Mouse (Mus musculus) liver, adult 10 weeks (tissue): ENCODE results near the gene Olfr1272. TPM values are rescaled to one million over a fixed set of nuclear protein-coding genes. Genes with fewer than 3 reads are reported as not detected.

Experiments used
- polyA plus RNA-seq: library from polyadenylated mRNA; stranded (reverse); fragments of 350-450 nt; fragmentation: Illumina TruSeq; extraction: RNeasy Lipid Tissue Mini Kit (QIAGEN cat#74804); gene quantifications from one replicate; pipeline ENCODE4 v1.2.3, GENCODE M21; 2014; ENCODE audit warnings: low read depth, low replicate concordance

Olfr1272 gene
- not detected for polyA plus RNA-seq

DNA sequence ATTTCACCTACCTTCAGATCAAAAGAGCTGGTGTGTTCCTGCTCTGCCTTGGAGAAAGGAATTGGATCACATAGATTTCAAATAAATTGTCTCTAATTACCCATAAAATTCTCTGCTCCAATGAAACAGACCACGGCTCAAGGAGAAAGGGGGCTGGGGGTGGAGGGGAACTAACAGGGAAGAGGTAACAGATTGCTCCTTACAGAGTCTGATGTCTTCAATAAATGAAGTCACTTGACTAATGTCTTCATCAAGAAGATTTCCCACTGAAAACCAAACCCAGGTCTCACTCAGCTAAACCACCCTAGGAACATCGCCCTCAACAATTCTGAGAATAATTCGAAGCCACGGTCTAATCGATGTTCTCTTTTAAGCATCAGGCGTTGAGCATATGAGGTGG is at the start of gene Olfr1272:
TSS of gene Olfr1272 (minus strand) at position 101 of the 400 bp plus-strand sequence.

DNA sequence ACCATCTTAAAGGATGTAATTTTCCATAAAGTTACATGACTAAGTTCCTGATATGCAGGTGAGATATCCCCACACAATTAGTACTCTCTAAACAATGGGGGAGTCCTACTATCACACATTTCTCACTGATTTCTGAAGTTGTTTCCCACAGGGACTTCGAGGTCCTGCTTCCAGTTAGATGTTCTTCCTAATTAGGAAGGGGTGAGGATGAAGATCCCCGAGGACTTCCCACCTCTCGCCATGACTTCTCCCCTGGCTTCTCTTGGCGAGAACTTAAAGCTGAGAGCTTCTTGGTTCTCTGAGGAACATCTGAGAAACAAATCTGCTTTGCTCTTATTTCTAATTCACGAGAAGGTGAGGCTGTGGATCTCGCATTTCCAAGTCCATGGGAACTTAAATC is 29.3 kb upstream of the Olfr1272 start, which contains the start of gene Gm13769:
TSS of gene Gm13769 (plus strand) at position 301 of the 400 bp plus-strand sequence.

GRCm38 (mm10) chr2:90270932-90271331 is 21.7 kb downstream of the Olfr1272 start, which contains the start of gene Olfr1271:
TSS of gene Olfr1271 (minus strand) at chr2:90271032.

GRCm38 (mm10) chr2:90257492-90257891 is 35.1 kb downstream of the Olfr1272 start, which contains the start of gene Olfr142:
TSS of gene Olfr142 (minus strand) at chr2:90257592.

Other genes starting within 250 kb of the Olfr1272 start
- gene Olfr140, start 229.2 kb downstream of the Olfr1272 start, polyA plus RNA-seq, result not detected
- not detected for gene Olfr1269, start 171.4 kb downstream of the Olfr1272 start, polyA plus RNA-seq
- gene Olfr32, start 150.5 kb downstream of the Olfr1272 start, polyA plus RNA-seq, result not detected
- not detected for gene Olfr1270, start 139.8 kb downstream of the Olfr1272 start, polyA plus RNA-seq
- not detected for gene Olfr1506, start 68.3 kb downstream of the Olfr1272 start, polyA plus RNA-seq
- not detected for gene Olfr142, start 35.2 kb downstream of the Olfr1272 start, polyA plus RNA-seq
- not detected for gene Olfr1271, start 21.8 kb downstream of the Olfr1272 start, polyA plus RNA-seq
- gene Gm13769, start 29.4 kb upstream of the Olfr1272 start, polyA plus RNA-seq, result not detected
- not detected for gene Olfr1274-ps, start 105.8 kb upstream of the Olfr1272 start, polyA plus RNA-seq